In genomic region chr1:74600501-74601266, GRCm38 (mm10) we compare ENCODE assay signal across 8 mouse cellular contexts. TPM values are rescaled to one million over a fixed set of nuclear protein-coding genes. Genes with fewer than 3 reads are reported as not detected.
DNase-seq lines count a peak whose midpoint lies in the region; ATAC-seq lines count a peak whose summit lies in the region.

No protein-coding gene starts in this region.

- H3K9ac ChIP-seq in heart, embryonic 14.5 days (ENCODE audit: low read length), result peak overlapping the region; percentile 87

- DNase-seq in heart, postnatal 25 days (ENCODE audit: low spot score), result no peak
- peak; percentile 83 for DNase-seq in MN1 (ENCODE audit: low spot score)
- peak; percentile 3 for DNase-seq in lung, postnatal 36 days
- no peak for DNase-seq in right cerebral cortex, adult 2 months (ENCODE audit: low spot score in 2 of 2)
- no peak for DNase-seq in adrenal gland, adult 2 months
- DNase-seq in T-cell, adult 2 months (ENCODE audit: low spot score), result no peak

- H3K9me3 ChIP-seq in heart, embryonic 14.5 days (ENCODE audit: control insufficient read depth, low read length), result no peaks in the 10 kb centered on the region

- peaks cover 0 to 12% of the 10 kb centered on the region in 2 experiments; a peak in 2 of 4 replicates for H3K4me1 ChIP-seq in heart, embryonic 14.5 days (ENCODE audit: control insufficient read depth in 2 of 2, insufficient read depth in 2 of 2, low read length in 2 of 2)

- 9% methylated on average over 26 of the region's 26 CpGs for WGBS in heart, embryonic 14.5 days

- ATAC-seq in heart, embryonic 14.5 days (ENCODE audit: insufficient number of reproducible peaks, insufficient read depth, low FRiP score, low read depth), result 0 out of 2 replicates have a peak, but pooled peaks have one; percentile 16
- ATAC-seq in hematopoietic stem cell, adult 5-6 weeks (replicated peaks in 1 of 2; ENCODE audit: insufficient read depth in 1 of 2, low FRiP score in 2 of 2, low TSS enrichment in 1 of 2, low read depth in 1 of 2, poor library complexity in 2 of 2, severe bottlenecking in 2 of 2), result peak; percentile 29 to 54

- peak overlapping the region; percentile 30 to 34; a peak in 2 of 4 replicates for H3K27ac ChIP-seq in heart, embryonic 14.5 days (replicated peaks in 1 of 2; ENCODE audit: control insufficient read depth in 1 of 2, insufficient read depth in 1 of 2, low read depth in 2 of 2, low read length in 2 of 2)

- H3K27me3 ChIP-seq in heart, embryonic 14.5 days (ENCODE audit: control insufficient read depth, insufficient read depth, low read length), result no peaks in the 10 kb centered on the region

- H3K4me2 ChIP-seq in heart, embryonic 14.5 days (ENCODE audit: low read length), result peak overlapping the region; percentile 84

- H3K4me3 ChIP-seq in heart, embryonic 14.5 days (ENCODE audit: control insufficient read depth in 1 of 2, insufficient read depth in 1 of 2, low read depth in 1 of 2, low read length in 2 of 2), result peak overlapping the region; percentile 78 to 86

- H3K36me3 ChIP-seq in heart, embryonic 14.5 days (ENCODE audit: control insufficient read depth, insufficient read depth, low read length), result peaks cover 33% of the 10 kb centered on the region

- intact Hi-C loops in heart, postnatal 25 days (cut with DNase I), result loop anchor here (5.0 to 10.0 kb wide), 3 partner anchors 64 to 717 kb away; partner anchors contain the start of genes Dnpep and Ttll4

RNA-seq across cellular contexts. Expression of gene Rnf25, which starts 0.5 kb away (rescaled TPM):
- 5.1 TPM in 2 replicates for polyA plus RNA-seq in heart, embryonic 14.5 days (2014; fragmentation: Nextera tagmentation; extraction: Ambion mirVana)
- 10 to 100 TPM; 16.7 to 20.4 TPM for total RNA-seq in heart, postnatal 25 days (2021)
- 33.0 and 39.7 TPM in 2 replicates for total RNA-seq in hematopoietic stem cell, adult 5-6 weeks (2017)
- 10 to 100 TPM; 49.8 to 70.2 TPM for total RNA-seq in adrenal gland, adult 2 months (2021)
- polyA plus RNA-seq in adrenal gland, adult 2 months (2012; rRNA removed), result 28.3 and 29.5 TPM in 2 replicates

RNA-seq across cellular contexts. Expression of gene Stk36, which starts 0.6 kb away (rescaled TPM):
- 2.5 and 2.8 TPM in 2 replicates for polyA plus RNA-seq in heart, embryonic 14.5 days (2014; fragmentation: Nextera tagmentation; extraction: Ambion mirVana)
- 1 to 10 TPM in 1 of 2 experiments, under 1 TPM in 1; 0.73 to 1.1 TPM for total RNA-seq in heart, postnatal 25 days (2021)
- total RNA-seq in hematopoietic stem cell, adult 5-6 weeks (2017), result 0.15 and 0.25 TPM in 2 replicates
- 1 to 10 TPM; 3.9 to 4.3 TPM for total RNA-seq in adrenal gland, adult 2 months (2021)
- 7.4 and 10.0 TPM in 2 replicates for polyA plus RNA-seq in adrenal gland, adult 2 months (2012; rRNA removed)

RNA-seq across cellular contexts. Expression of gene Bcs1l, which starts 12.6 kb away (rescaled TPM):
- 24.1 and 27.1 TPM in 2 replicates for polyA plus RNA-seq in heart, embryonic 14.5 days (2014; fragmentation: Nextera tagmentation; extraction: Ambion mirVana)
- total RNA-seq in heart, postnatal 25 days (2021), result 10 to 100 TPM; 34.5 to 36.6 TPM
- total RNA-seq in hematopoietic stem cell, adult 5-6 weeks (2017), result 14.9 and 25.4 TPM in 2 replicates
- total RNA-seq in adrenal gland, adult 2 months (2021), result 10 to 100 TPM; 31.4 to 32.1 TPM
- 13.2 and 16.7 TPM in 2 replicates for polyA plus RNA-seq in adrenal gland, adult 2 months (2012; rRNA removed)

RNA-seq across cellular contexts. Expression of gene Zfp142, which starts 12.6 kb away (rescaled TPM):
- 6.5 and 7.3 TPM in 2 replicates for polyA plus RNA-seq in heart, embryonic 14.5 days (2014; fragmentation: Nextera tagmentation; extraction: Ambion mirVana)
- 10 to 100 TPM; 12.1 to 12.4 TPM for total RNA-seq in heart, postnatal 25 days (2021)
- 10.2 and 18.1 TPM in 2 replicates for total RNA-seq in hematopoietic stem cell, adult 5-6 weeks (2017)
- 10 to 100 TPM; 13.5 to 16.3 TPM for total RNA-seq in adrenal gland, adult 2 months (2021)
- 13.2 and 14.6 TPM in 2 replicates for polyA plus RNA-seq in adrenal gland, adult 2 months (2012; rRNA removed)

RNA-seq across cellular contexts. Expression of gene Usp37, which starts 56.6 kb away (rescaled TPM):
- 21.0 and 22.1 TPM in 2 replicates for polyA plus RNA-seq in heart, embryonic 14.5 days (2014; fragmentation: Nextera tagmentation; extraction: Ambion mirVana)
- total RNA-seq in heart, postnatal 25 days (2021), result 1 to 10 TPM; 7.5 to 9.0 TPM
- total RNA-seq in hematopoietic stem cell, adult 5-6 weeks (2017), result 62.7 and 63.0 TPM in 2 replicates
- 10 to 100 TPM; 13.3 to 15.0 TPM for total RNA-seq in adrenal gland, adult 2 months (2021)
- 2.5 and 4.3 TPM in 2 replicates for polyA plus RNA-seq in adrenal gland, adult 2 months (2012; rRNA removed)

Comparison
In these comparisons a context has a peak if more than half of its experiments do, and no peak if none do; other contexts are left out.
1. DNase-seq: peak in MN1 (single experiment) and lung, postnatal 36 days (single experiment); none in heart, postnatal 25 days (single experiment), right cerebral cortex, adult 2 months (0 of 2), adrenal gland, adult 2 months (single experiment) and T-cell, adult 2 months (single experiment).